Mouse (Mus musculus) neural tube, embryonic 10.5 days (tissue): ENCODE measurements around the gene Hoxb4.

Source experiments
- DNase-seq: peaks from one replicate; pipeline ENCODE4 v3.0.0-alpha.2; 2017; ENCODE audit warnings: low spot score; ENCODE audit errors: extremely low spot score

The Hoxb4 gene

GRCm38 (mm10) chr11:96333241-96334001 lies 15.4 kb downstream of the Hoxb4 start:
- DNase-seq = no peak

GRCm38 (mm10) chr11:96334002-96334364 lies 15.9 kb downstream of the Hoxb4 start:
- DNase-seq = no peak

- DNase-seq = no peak
These were observed 16.9 kb downstream of the Hoxb4 start for GRCm38 (mm10) chr11:96334998-96335397.

GRCm38 (mm10) chr11:96336597-96336996 lies 18.5 kb downstream of the Hoxb4 start:
- DNase-seq = peak; percentile 47

GRCm38 (mm10) chr11:96337026-96337425 lies 19.0 kb downstream of the Hoxb4 start:
- DNase-seq = no peak

GRCm38 (mm10) chr11:96338957-96339855 lies 21.1 kb downstream of the Hoxb4 start:
- peak; percentile 61 for DNase-seq

GRCm38 (mm10) chr11:96340698-96341365 lies 22.8 kb downstream of the Hoxb4 start:
- DNase-seq = peak; percentile 85

GRCm38 (mm10) chr11:96341701-96342575 lies 23.9 kb downstream of the Hoxb4 start:
- DNase-seq = peak; percentile 77

GRCm38 (mm10) chr11:96342576-96342930 lies 24.5 kb downstream of the Hoxb4 start:
- peak; percentile 37 for DNase-seq

- peak; percentile 53 for DNase-seq
These were observed 25.2 kb downstream of the Hoxb4 start for GRCm38 (mm10) chr11:96343206-96343745.

GRCm38 (mm10) chr11:96344061-96344877 lies 26.2 kb downstream of the Hoxb4 start:
- peak; percentile 79 for DNase-seq

- peak; percentile 75 for DNase-seq
These were observed 26.8 kb downstream of the Hoxb4 start for GRCm38 (mm10) chr11:96344878-96345159.

- DNase-seq = no peak
These were observed 27.3 kb downstream of the Hoxb4 start for GRCm38 (mm10) chr11:96345220-96345892.

- DNase-seq = peak; percentile 74
These were observed 28.1 kb downstream of the Hoxb4 start for GRCm38 (mm10) chr11:96345893-96346806.

GRCm38 (mm10) chr11:96346916-96347520 lies 29.0 kb downstream of the Hoxb4 start:
- peak; percentile 33 for DNase-seq

- no peak for DNase-seq
These were observed 29.6 kb downstream of the Hoxb4 start for GRCm38 (mm10) chr11:96347717-96348116.

GRCm38 (mm10) chr11:96348141-96348928 lies 30.3 kb downstream of the Hoxb4 start:
- peak; percentile 75 for DNase-seq
